In the genomic region with DNA sequence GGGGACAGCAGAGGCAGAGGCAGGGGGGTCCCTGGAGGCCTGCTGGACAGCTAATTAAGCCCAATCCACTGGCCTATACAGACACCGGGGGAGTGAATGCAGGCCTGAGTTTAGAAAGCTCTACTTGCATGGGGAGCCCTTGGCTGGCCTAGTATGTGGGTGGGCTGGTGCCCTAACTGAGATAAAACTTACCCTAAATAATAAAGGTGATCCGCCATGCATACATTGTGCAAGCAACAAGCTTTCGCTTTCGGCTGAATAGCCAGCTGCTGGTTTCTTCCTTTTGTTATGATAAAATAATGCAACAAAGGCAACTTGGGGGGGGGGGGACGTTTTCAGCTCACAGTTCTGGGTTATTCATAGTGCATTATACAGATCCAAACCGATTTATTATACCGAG, we compare ENCODE assay signal across 10 mouse cellular contexts. TPM values are rescaled to one million over a fixed set of nuclear protein-coding genes. Genes with fewer than 3 reads are reported as not detected.
DNase-seq lines count a peak whose midpoint lies in the region; ATAC-seq and TF ChIP-seq lines count a peak whose summit lies in the region.
"Had no signal": no experiment of that assay in that cellular context is flagged by ENCODE, and none has a peak within 500 bp of the region (broad histone marks: within the 10 kb centered on the region; RNA-seq: fewer than 3 reads in every experiment).

No protein-coding gene starts in this region.

- TF ChIP-seq CTCF in kidney, postnatal 0 days (IDR thresholded peaks at IDR 0.05; ENCODE audit: low read depth): no peak

- no peak overlapping the region for H3K9ac ChIP-seq in kidney, postnatal 0 days (ENCODE audit: low read depth, low read length)
- no peak overlapping the region for H3K9ac ChIP-seq in kidney, embryonic 16.5 days (replicated peaks; ENCODE audit: low read length)
- peak overlapping the region; percentile 26; the same call in 1 of the 2 replicates for H3K9ac ChIP-seq in liver, embryonic 15.5 days

- ATAC-seq in kidney, postnatal 0 days (replicated peaks; ENCODE audit: low FRiP score, low read depth): no peak
- no peak for ATAC-seq in kidney, embryonic 16.5 days (ENCODE audit: low FRiP score, low TSS enrichment)
- no peak for ATAC-seq in liver, embryonic 15.5 days (ENCODE audit: insufficient read depth)

- no peaks in the 10 kb centered on the region for H3K27me3 ChIP-seq in kidney, postnatal 0 days (ENCODE audit: insufficient read depth, low read length)
- H3K27me3 ChIP-seq in kidney, embryonic 16.5 days (ENCODE audit: insufficient read depth, low read length): no peaks in the 10 kb centered on the region
- no peaks in the 10 kb centered on the region for H3K27me3 ChIP-seq in liver, embryonic 15.5 days

- 84% methylated on average over 7 of the region's 7 CpGs for WGBS in kidney, postnatal 0 days
- 82% methylated on average over 7 of the region's 7 CpGs for WGBS in kidney, embryonic 16.5 days
- WGBS in liver, embryonic 15.5 days (ENCODE audit: insufficient replicate concordance): 77% methylated on average over 7 of the region's 7 CpGs

- peak; percentile 39 for DNase-seq in cerebellum, adult 9-11 months
- DNase-seq in cerebellum, adult 9-10 months: no peak
- DNase-seq in kidney, postnatal 0 days (ENCODE audit: low spot score): no peak
- peak; percentile 61 for DNase-seq in ES-CJ7 (ENCODE audit: low read depth, low spot score)
- no peak for DNase-seq in left cerebral cortex, adult 9 months (ENCODE audit: low spot score in 2 of 2)
- no peak for DNase-seq in kidney, adult 11 months

- H3K4me1 ChIP-seq in kidney, postnatal 0 days (replicated peaks; ENCODE audit: insufficient read depth, low read length): no peaks in the 10 kb centered on the region
- peaks cover 6% of the 10 kb centered on the region; the same call in 1 of the 2 replicates for H3K4me1 ChIP-seq in kidney, embryonic 16.5 days (ENCODE audit: insufficient read depth, low read length)
- H3K4me1 ChIP-seq in liver, embryonic 15.5 days (replicated peaks): peaks cover 46% of the 10 kb centered on the region

- H3K36me3 ChIP-seq in kidney, postnatal 0 days (ENCODE audit: insufficient read depth, low read length): no peaks in the 10 kb centered on the region
- no peaks in the 10 kb centered on the region for H3K36me3 ChIP-seq in kidney, embryonic 16.5 days (ENCODE audit: insufficient read depth, low read length)
- no peaks in the 10 kb centered on the region for H3K36me3 ChIP-seq in liver, embryonic 15.5 days (replicated peaks)

- no peaks in the 10 kb centered on the region for H3K9me3 ChIP-seq in kidney, postnatal 0 days (replicated peaks; ENCODE audit: low read length)
- no peaks in the 10 kb centered on the region for H3K9me3 ChIP-seq in kidney, embryonic 16.5 days (ENCODE audit: low read length)
- no peaks in the 10 kb centered on the region for H3K9me3 ChIP-seq in liver, embryonic 15.5 days (replicated peaks)

- no peak overlapping the region for H3K4me3 ChIP-seq in kidney, postnatal 0 days (replicated peaks; ENCODE audit: low read depth, low read length)
- H3K4me3 ChIP-seq in kidney, embryonic 16.5 days (ENCODE audit: low read length): no peak overlapping the region
- H3K4me3 ChIP-seq in liver, embryonic 15.5 days (replicated peaks): peak overlapping the region; percentile 72

- no peak overlapping the region for H3K4me2 ChIP-seq in kidney, postnatal 0 days (ENCODE audit: low read length)
- H3K4me2 ChIP-seq in kidney, embryonic 16.5 days (replicated peaks; ENCODE audit: low read depth, low read length): no peak overlapping the region
- peak overlapping the region; percentile 95 for H3K4me2 ChIP-seq in liver, embryonic 15.5 days

- H3K27ac ChIP-seq in kidney, postnatal 0 days: peak overlapping the region; percentile 98; the same call in 1 of the 2 replicates
- no peak overlapping the region for H3K27ac ChIP-seq in kidney, embryonic 16.5 days (ENCODE audit: low read length)
- peak overlapping the region; percentile 100 for H3K27ac ChIP-seq in liver, embryonic 15.5 days (replicated peaks)

RNA-seq across cellular contexts. Expression of a gene that starts 18.9 kb away (rescaled TPM):
- 555 and 598 TPM in 2 replicates for polyA plus RNA-seq in kidney, postnatal 0 days (2015; fragmentation: Nextera tagmentation; extraction: Ambion mirVana)
- polyA plus RNA-seq in kidney, embryonic 16.5 days (2015; fragmentation: Nextera tagmentation; extraction: Ambion mirVana): 793 and 842 TPM in 2 replicates
- 476 and 487 TPM in 2 replicates for polyA plus RNA-seq in liver, embryonic 15.5 days (2015; fragmentation: Nextera tagmentation; extraction: Ambion mirVana)

RNA-seq across cellular contexts. Expression of a gene that starts 19.3 kb away (rescaled TPM):
- polyA plus RNA-seq in kidney, postnatal 0 days (2015; fragmentation: Nextera tagmentation; extraction: Ambion mirVana): 9.0 and 11.0 TPM in 2 replicates
- 11.5 and 12.6 TPM in 2 replicates for polyA plus RNA-seq in kidney, embryonic 16.5 days (2015; fragmentation: Nextera tagmentation; extraction: Ambion mirVana)
- 2.0 and 2.4 TPM in 2 replicates for polyA plus RNA-seq in liver, embryonic 15.5 days (2015; fragmentation: Nextera tagmentation; extraction: Ambion mirVana)

RNA-seq across cellular contexts. Expression of a gene that starts 40.2 kb away (rescaled TPM):
- 93.5 and 95.6 TPM in 2 replicates for polyA plus RNA-seq in kidney, postnatal 0 days (2015; fragmentation: Nextera tagmentation; extraction: Ambion mirVana)
- polyA plus RNA-seq in kidney, embryonic 16.5 days (2015; fragmentation: Nextera tagmentation; extraction: Ambion mirVana): 105 and 108 TPM in 2 replicates
- polyA plus RNA-seq in liver, embryonic 15.5 days (2015; fragmentation: Nextera tagmentation; extraction: Ambion mirVana): 29.5 and 31.6 TPM in 2 replicates

RNA-seq across cellular contexts. Expression of a gene that starts 56.3 kb away (rescaled TPM):
- polyA plus RNA-seq in kidney, postnatal 0 days (2015; fragmentation: Nextera tagmentation; extraction: Ambion mirVana): 193 and 222 TPM in 2 replicates
- 98.1 and 98.5 TPM in 2 replicates for polyA plus RNA-seq in kidney, embryonic 16.5 days (2015; fragmentation: Nextera tagmentation; extraction: Ambion mirVana)
- polyA plus RNA-seq in liver, embryonic 15.5 days (2015; fragmentation: Nextera tagmentation; extraction: Ambion mirVana): 0.36 and 0.47 TPM in 2 replicates
- polyA plus RNA-seq: adrenal gland, adult 2 months; testis, adult 2 months had no signal

Comparison
In these comparisons a context has a peak if more than half of its experiments do, and no peak if none do; other contexts are left out.
1. DNase-seq: peak in cerebellum, adult 9-11 months (single experiment) and ES-CJ7 (single experiment); none in cerebellum, adult 9-10 months (single experiment), kidney, postnatal 0 days (single experiment), left cerebral cortex, adult 9 months (0 of 2) and kidney, adult 11 months (single experiment).